Mouse (Mus musculus): ENCODE measurements around the gene Poc1a. TPM values are rescaled to one million over a fixed set of nuclear protein-coding genes. Genes with fewer than 3 reads are reported as not detected.

Poc1a gene
- total and polyA plus RNA-seq, 3 experiments, result 24.5 to 46.7 (median 31.9) TPM

GRCm38 (mm10) chr9:106266936-106267657, 13.8 kb upstream of the Poc1a start:
- Histone ChIP-seq H3K27ac (ENCODE audit: insufficient read depth, low read depth) (no peak overlapping the region), H3K9ac (ENCODE audit: insufficient read depth, low read depth) (no peak overlapping the region), H3K4me1 (ENCODE audit: control insufficient read depth in 1 of 2, insufficient read depth in 2 of 2) (peaks cover 12 to 27% of the 10 kb centered on the region in 2 experiments), H3K36me3 (replicated peaks in 1 of 2; ENCODE audit: control insufficient read depth in 1 of 2, insufficient read depth in 1 of 2, low read length in 1 of 2) (no peaks in the 10 kb centered on the region), H3K79me2 (replicated peaks; ENCODE audit: control insufficient read depth, extremely low read depth, insufficient read depth, poor library complexity, severe bottlenecking) (no peaks in the 10 kb centered on the region), H3K4me2 (ENCODE audit: insufficient read depth, low read depth, poor library complexity, severe bottlenecking) (no peak overlapping the region), H3K9me3 (replicated peaks; ENCODE audit: low read length) (no peaks in the 10 kb centered on the region), H3K4me3 (replicated peaks in 1 of 3; ENCODE audit: low read depth in 2 of 3, low read length in 2 of 3, poor library complexity in 1 of 3) (no peak overlapping the region), H3K27me3 (replicated peaks) (peaks cover 3% of the 10 kb centered on the region)
- TF ChIP-seq GABPA (IDR thresholded peaks at IDR 0.05; ENCODE audit: insufficient replicate concordance, low read depth, low read length) (no peak), MAZ (IDR thresholded peaks at IDR 0.05; ENCODE audit: low read depth, low read length) (no peak), KAT2A (IDR thresholded peaks at IDR 0.05; ENCODE audit: insufficient replicate concordance, low read length) (no peak), ELF1 (IDR thresholded peaks at IDR 0.05; ENCODE audit: low read depth, low read length) (no peak), MXI1 (IDR thresholded peaks at IDR 0.05; ENCODE audit: low read depth, low read length) (no peak)
- DNase-seq (ENCODE audit: extremely low read depth), result no peak
- in situ Hi-C loops (cut with MboI; ENCODE audit: low pct_ligation_motif_present, low pct_unique_long_range_greater_than_20kb, low sequenced_read_pairs), result no loop called here
- dilution Hi-C loops (cut with MboI; ENCODE audit: extremely low pct_ligation_motif_present, extremely low pct_unique_long_range_greater_than_20kb, low sequenced_read_pairs), result no loop called here

- in situ Hi-C loops (cut with MboI; ENCODE audit: low pct_ligation_motif_present, low pct_unique_long_range_greater_than_20kb, low sequenced_read_pairs) (no loop called here), dilution Hi-C loops (cut with MboI; ENCODE audit: extremely low pct_ligation_motif_present, extremely low pct_unique_long_range_greater_than_20kb, low sequenced_read_pairs) (no loop called here)
- H3K9ac ChIP-seq (ENCODE audit: insufficient read depth, low read depth), result no peak overlapping the region
- no peak for DNase-seq (ENCODE audit: extremely low read depth)
- H3K27ac ChIP-seq (ENCODE audit: insufficient read depth, low read depth), result no peak overlapping the region
- no peaks in the 10 kb centered on the region for H3K79me2 ChIP-seq (replicated peaks; ENCODE audit: control insufficient read depth, extremely low read depth, insufficient read depth, poor library complexity, severe bottlenecking)
- H3K4me3 ChIP-seq (replicated peaks in 1 of 3; ENCODE audit: low read depth in 2 of 3, low read length in 2 of 3, poor library complexity in 1 of 3), result no peak overlapping the region
- H3K4me1 ChIP-seq (ENCODE audit: control insufficient read depth in 1 of 2, insufficient read depth in 2 of 2), result peaks cover 12 to 29% of the 10 kb centered on the region in 2 experiments
- H3K4me2 ChIP-seq (ENCODE audit: insufficient read depth, low read depth, poor library complexity, severe bottlenecking), result no peak overlapping the region
- H3K27me3 ChIP-seq (replicated peaks), result peaks cover 3% of the 10 kb centered on the region
- no peaks in the 10 kb centered on the region for H3K9me3 ChIP-seq (replicated peaks; ENCODE audit: low read length)
- no peaks in the 10 kb centered on the region for H3K36me3 ChIP-seq (replicated peaks in 1 of 2; ENCODE audit: control insufficient read depth in 1 of 2, insufficient read depth in 1 of 2, low read length in 1 of 2)
- TF ChIP-seq CTCF (conservative IDR thresholded peaks at IDR 0.05 in 1 of 2, IDR thresholded peaks at IDR 0.05 in 1 of 2; ENCODE audit: low read depth in 2 of 2, low read length in 2 of 2) (no peak), BHLHE40 (IDR thresholded peaks at IDR 0.05; ENCODE audit: low read depth, low read length) (no peak), CHD2 (IDR thresholded peaks at IDR 0.05; ENCODE audit: low read length) (no peak), MYC (IDR thresholded peaks at IDR 0.05; ENCODE audit: low read depth, low read length) (no peak)
Measured at GRCm38 (mm10) chr9:106268421-106268820, 12.4 kb upstream of the Poc1a start.

GRCm38 (mm10) chr9:106269076-106269788, 11.6 kb upstream of the Poc1a start:
- H3K79me2 ChIP-seq (replicated peaks; ENCODE audit: control insufficient read depth, extremely low read depth, insufficient read depth, poor library complexity, severe bottlenecking), result no peaks in the 10 kb centered on the region
- in situ Hi-C loops (cut with MboI; ENCODE audit: low pct_ligation_motif_present, low pct_unique_long_range_greater_than_20kb, low sequenced_read_pairs), result no loop called here

More at GRCm38 (mm10) chr9:106269076-106269788, 11.6 kb upstream of the Poc1a start:
- Histone ChIP-seq H3K9me3 (replicated peaks; ENCODE audit: low read length) (no peaks in the 10 kb centered on the region), H3K9ac (ENCODE audit: insufficient read depth, low read depth) (no peak overlapping the region), H3K4me3 (replicated peaks in 1 of 3; ENCODE audit: low read depth in 2 of 3, low read length in 2 of 3, poor library complexity in 1 of 3) (no peak overlapping the region), H3K27me3 (replicated peaks) (peaks cover 3% of the 10 kb centered on the region), H3K4me2 (ENCODE audit: insufficient read depth, low read depth, poor library complexity, severe bottlenecking) (no peak overlapping the region), H3K36me3 (replicated peaks in 1 of 2; ENCODE audit: control insufficient read depth in 1 of 2, insufficient read depth in 1 of 2, low read length in 1 of 2) (no peaks in the 10 kb centered on the region), H3K27ac (ENCODE audit: insufficient read depth, low read depth) (no peak overlapping the region), H3K4me1 (ENCODE audit: control insufficient read depth in 1 of 2, insufficient read depth in 2 of 2) (peaks cover 17 to 36% of the 10 kb centered on the region in 2 experiments)
- dilution Hi-C loops (cut with MboI; ENCODE audit: extremely low pct_ligation_motif_present, extremely low pct_unique_long_range_greater_than_20kb, low sequenced_read_pairs), result no loop called here
- no peak for DNase-seq (ENCODE audit: extremely low read depth)
- TF ChIP-seq SMC3 (IDR thresholded peaks at IDR 0.05; ENCODE audit: low read depth, low read length), result no peak
- no peak for TF ChIP-seq GABPA (IDR thresholded peaks at IDR 0.05; ENCODE audit: insufficient replicate concordance, low read depth, low read length)
- no peak for TF ChIP-seq CTCF (conservative IDR thresholded peaks at IDR 0.05 in 1 of 2, IDR thresholded peaks at IDR 0.05 in 1 of 2; ENCODE audit: low read depth in 2 of 2, low read length in 2 of 2)
- no peak for TF ChIP-seq SIN3A (IDR thresholded peaks at IDR 0.05; ENCODE audit: low read length)
- TF ChIP-seq ETS1 (conservative IDR thresholded peaks at IDR 0.05; ENCODE audit: low read depth, low read length), result no peak
- no peak for TF ChIP-seq HCFC1 (IDR thresholded peaks at IDR 0.05; ENCODE audit: low read depth, low read length)
- TF ChIP-seq MXI1 (IDR thresholded peaks at IDR 0.05; ENCODE audit: low read depth, low read length), result no peak
- TF ChIP-seq ZNF384 (IDR thresholded peaks at IDR 0.05; ENCODE audit: low read depth, low read length), result no peak
- TF ChIP-seq UBTF (IDR thresholded peaks at IDR 0.05; ENCODE audit: low read depth, low read length), result no peak
- no peak for TF ChIP-seq POLR2AphosphoS2 (IDR thresholded peaks at IDR 0.05; ENCODE audit: low read depth, low read length)
- no peak for TF ChIP-seq MAZ (IDR thresholded peaks at IDR 0.05; ENCODE audit: low read depth, low read length)
